Mouse (Mus musculus): ENCODE data around the gene Mff. TPM values are rescaled to one million over a fixed set of nuclear protein-coding genes. Genes with fewer than 3 reads are reported as not detected.

The Mff gene
- polyA plus RNA-seq, 1 experiment from 2014 or later = 217 TPM

DNA sequence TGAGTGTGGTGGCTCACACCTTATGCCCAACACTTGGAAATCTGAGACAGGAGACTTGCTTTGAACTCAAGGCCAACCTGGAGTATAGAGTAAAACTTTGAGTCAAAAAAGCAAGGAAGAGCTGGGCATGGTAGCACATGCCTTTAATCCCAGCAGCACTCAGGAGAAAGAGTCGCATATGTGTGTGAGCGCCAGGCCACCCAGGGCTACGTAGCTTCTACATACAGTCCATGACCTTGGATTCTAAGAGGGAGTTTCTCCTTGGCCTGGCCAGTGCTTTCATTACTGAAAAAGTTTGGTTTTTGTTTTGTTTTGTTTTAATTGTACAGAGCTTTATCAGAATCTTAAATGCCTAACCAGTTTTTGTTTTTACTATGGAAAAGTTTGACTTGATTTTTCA is 19.3 kb downstream of the Mff start:
- no peak overlapping the region for H3K4me2 ChIP-seq
- no peak overlapping the region for H3K4me3 ChIP-seq (replicated peaks)
- no peak overlapping the region for H3K27ac ChIP-seq
- peaks cover 6% of the 10 kb centered on the region; the same call in 1 of the 2 replicates for H3K4me1 ChIP-seq
- no peak for ATAC-seq (replicated peaks; ENCODE audit: low FRiP score)
- no peak overlapping the region for H3K9ac ChIP-seq
- H3K36me3 ChIP-seq = peaks cover 57% of the 10 kb centered on the region
- H3K9me3 ChIP-seq (replicated peaks) = no peaks in the 10 kb centered on the region
- no peaks in the 10 kb centered on the region for H3K27me3 ChIP-seq
- WGBS = 76% methylated on average over 3 of the region's 3 CpGs

DNA sequence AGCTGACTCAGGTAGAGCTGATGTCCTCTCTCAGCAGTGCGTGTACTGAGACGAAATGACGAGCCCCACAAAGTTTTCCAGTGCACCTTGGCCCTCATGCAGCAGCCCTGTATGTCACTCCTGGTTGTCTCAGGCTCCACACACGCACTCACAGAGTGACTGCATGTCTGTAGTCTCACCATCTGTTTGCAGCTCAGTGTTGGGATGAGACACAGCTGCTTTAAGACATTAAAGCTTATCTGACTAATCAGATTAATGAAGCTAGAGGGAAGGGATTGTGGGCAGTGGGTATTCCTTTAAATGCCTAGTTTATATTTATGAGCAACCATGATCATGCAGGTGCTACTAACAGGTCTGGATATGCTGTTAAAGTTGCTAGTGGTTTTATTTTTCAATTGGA is 21.7 kb downstream of the Mff start:
- Histone ChIP-seq H3K27me3 (no peaks in the 10 kb centered on the region), H3K36me3 (peaks cover 49% of the 10 kb centered on the region), H3K4me3 (replicated peaks) (no peak overlapping the region), H3K4me2 (no peak overlapping the region), H3K9ac (no peak overlapping the region), H3K9me3 (replicated peaks) (no peaks in the 10 kb centered on the region), H3K4me1 (peaks cover 6% of the 10 kb centered on the region; the same call in 1 of the 2 replicates), H3K27ac (no peak overlapping the region)
- no peak for ATAC-seq (replicated peaks; ENCODE audit: low FRiP score)
- WGBS = 74% methylated on average over 4 of the region's 4 CpGs

DNA sequence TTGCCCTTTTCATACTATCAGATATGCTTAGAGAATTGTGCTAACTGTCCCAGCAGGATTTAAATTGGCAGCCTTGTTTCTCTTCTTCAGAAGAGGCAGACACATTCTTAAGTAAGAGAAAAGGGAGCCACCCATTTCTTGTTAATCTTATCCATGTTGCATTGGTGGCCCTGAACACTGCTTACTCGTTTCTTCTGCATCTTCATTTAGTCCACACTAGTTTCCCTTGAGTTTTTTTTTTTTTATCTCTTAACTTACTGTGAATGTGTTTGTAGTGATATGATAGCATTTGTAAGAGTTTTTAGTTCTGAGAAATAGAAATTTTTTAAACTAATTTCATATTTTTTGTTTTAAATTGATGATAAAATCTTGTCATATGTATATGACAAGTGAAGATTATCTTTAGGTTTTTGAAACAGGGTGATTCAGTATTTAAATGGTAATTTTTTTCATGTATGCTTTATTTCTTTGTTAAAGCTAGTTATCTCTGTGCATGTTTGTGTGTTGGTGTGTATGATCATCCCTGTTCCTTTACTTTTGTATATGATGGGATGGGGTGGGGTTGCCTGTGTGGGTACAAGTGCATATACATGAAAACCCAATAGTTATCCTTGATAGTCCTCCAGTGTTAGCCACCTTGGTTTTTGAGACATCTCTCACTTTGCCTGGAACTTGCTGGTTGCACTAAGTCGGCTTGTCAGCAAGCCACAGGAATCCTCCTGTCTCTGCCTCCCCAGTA is 23.2 kb downstream of the Mff start:
- Histone ChIP-seq H3K4me2 (no peak overlapping the region), H3K9me3 (replicated peaks) (no peaks in the 10 kb centered on the region), H3K4me3 (replicated peaks) (no peak overlapping the region), H3K27me3 (no peaks in the 10 kb centered on the region), H3K4me1 (peaks cover 6% of the 10 kb centered on the region; the same call in 1 of the 2 replicates), H3K36me3 (peaks cover 45% of the 10 kb centered on the region), H3K9ac (no peak overlapping the region), H3K27ac (no peak overlapping the region)
- 89% methylated on average over 2 of the region's 2 CpGs for WGBS
- ATAC-seq (replicated peaks; ENCODE audit: low FRiP score) = no peak

DNA sequence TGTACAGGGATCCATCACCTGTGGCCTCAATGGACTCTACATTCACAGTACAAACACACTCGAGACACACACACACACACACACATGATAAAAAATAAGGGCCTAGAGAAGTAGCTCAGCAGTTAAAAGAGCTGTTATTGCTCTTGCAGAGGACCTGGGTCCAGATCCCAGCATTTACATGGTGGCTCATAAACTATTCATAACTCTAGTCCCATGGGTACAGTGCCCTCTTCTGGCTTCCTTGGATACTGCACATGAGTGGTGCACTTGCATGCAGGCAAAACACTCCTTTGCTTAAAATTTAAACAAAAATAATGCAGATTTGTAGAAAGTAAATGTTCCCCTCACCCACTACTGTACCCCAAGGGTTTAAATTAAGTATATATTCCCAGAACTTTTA is 34.8 kb downstream of the Mff start:
- Histone ChIP-seq H3K4me1 (no peaks in the 10 kb centered on the region), H3K4me2 (no peak overlapping the region), H3K36me3 (peaks cover 51% of the 10 kb centered on the region), H3K9me3 (replicated peaks) (no peaks in the 10 kb centered on the region), H3K27ac (no peak overlapping the region), H3K4me3 (replicated peaks) (no peak overlapping the region), H3K9ac (no peak overlapping the region), H3K27me3 (no peaks in the 10 kb centered on the region)
- ATAC-seq (replicated peaks; ENCODE audit: low FRiP score) = no peak
- WGBS = 93% methylated on average over 1 of the region's 1 CpGs

DNA sequence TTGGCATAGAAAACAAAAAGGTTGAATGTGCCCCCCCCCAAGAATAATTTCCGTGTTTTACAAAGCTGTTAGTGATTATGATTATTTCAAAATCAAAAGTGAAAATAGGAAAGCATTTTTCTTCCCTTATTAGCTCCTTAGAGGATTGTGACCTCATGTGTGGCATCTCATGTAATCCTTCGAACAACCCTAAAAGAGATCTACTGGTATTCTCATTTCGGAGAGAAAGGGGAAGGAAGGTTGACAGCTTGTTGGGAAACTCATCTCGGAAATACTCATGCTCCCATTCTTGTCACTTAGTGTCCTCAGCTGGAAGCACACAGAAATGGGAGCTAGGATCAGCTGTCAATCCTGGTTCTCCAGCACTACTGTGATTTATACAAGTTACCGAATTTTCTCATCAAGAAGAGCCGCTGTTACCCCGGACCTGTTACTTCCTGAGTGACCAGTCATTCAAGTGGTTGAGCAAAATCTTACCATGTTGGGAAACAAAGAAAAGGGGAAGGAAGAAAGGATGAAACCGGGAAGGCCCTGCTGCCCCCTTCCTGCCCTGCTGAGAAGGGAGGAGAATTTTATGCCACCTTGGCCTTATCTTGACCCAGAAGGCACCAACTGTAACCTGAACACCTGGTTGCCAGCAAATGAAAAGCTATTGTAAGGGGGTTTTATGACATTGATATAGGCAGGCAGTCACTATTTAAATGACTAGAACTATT is 36.9 kb downstream of the Mff start:
- Histone ChIP-seq H3K27me3 (no peaks in the 10 kb centered on the region), H3K9me3 (replicated peaks) (no peaks in the 10 kb centered on the region), H3K4me1 (no peaks in the 10 kb centered on the region), H3K4me3 (replicated peaks) (no peak overlapping the region), H3K9ac (no peak overlapping the region), H3K27ac (no peak overlapping the region), H3K4me2 (no peak overlapping the region), H3K36me3 (peaks cover 33% of the 10 kb centered on the region)
- no peak for ATAC-seq (replicated peaks; ENCODE audit: low FRiP score)
- WGBS = 88% methylated on average over 8 of the region's 8 CpGs

DNA sequence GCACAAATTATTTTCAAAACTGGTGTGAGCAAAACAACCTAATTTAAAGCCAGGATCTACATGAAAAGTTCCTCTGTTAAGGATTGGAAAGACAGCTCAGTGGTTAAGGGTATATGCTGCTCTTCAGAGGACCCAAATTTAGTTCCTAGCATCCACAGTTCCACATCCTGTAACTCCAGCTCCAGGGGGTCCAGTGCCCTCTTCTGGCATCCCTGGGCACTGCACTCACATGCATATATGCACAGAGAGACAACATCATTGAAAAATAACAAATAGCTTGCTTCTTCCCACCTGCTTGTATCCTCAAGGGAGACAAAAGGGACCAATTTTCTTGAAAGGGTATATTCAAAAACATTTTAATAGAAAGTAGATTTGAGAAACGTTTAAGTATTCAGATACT is 37.6 kb downstream of the Mff start:
- WGBS = 81% methylated on average over 1 of the region's 1 CpGs
- no peak for ATAC-seq (replicated peaks; ENCODE audit: low FRiP score)
- no peak overlapping the region for H3K4me3 ChIP-seq (replicated peaks)

DNA sequence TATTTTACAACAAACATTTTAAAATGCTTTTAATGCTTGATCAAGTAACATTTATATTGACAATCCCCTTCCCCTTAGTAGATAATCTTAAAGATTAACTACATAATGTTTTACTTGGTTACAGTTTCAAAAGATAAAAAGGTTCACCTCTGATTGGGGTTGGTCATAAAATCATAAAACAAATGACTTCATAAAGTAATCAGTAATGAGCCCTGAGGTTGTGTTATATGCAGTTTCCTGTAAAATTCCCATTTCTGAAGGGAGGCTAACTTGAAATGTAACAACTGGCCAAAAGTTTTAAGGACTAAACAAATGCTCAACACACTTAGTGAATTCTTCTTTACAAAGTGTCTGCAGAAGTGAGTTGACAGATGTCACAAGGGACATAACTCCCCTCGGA is 41.5 kb downstream of the Mff start:
- H3K36me3 ChIP-seq = peaks cover 13% of the 10 kb centered on the region
- H3K4me2 ChIP-seq = no peak overlapping the region
- H3K9me3 ChIP-seq (replicated peaks) = no peaks in the 10 kb centered on the region
- peak overlapping the region; percentile 71 for H3K27ac ChIP-seq
- no peaks in the 10 kb centered on the region for H3K27me3 ChIP-seq
- H3K4me3 ChIP-seq (replicated peaks) = no peak overlapping the region
- H3K4me1 ChIP-seq = no peaks in the 10 kb centered on the region
- ATAC-seq (replicated peaks; ENCODE audit: low FRiP score) = no peak
- 43% methylated on average over 1 of the region's 1 CpGs for WGBS
- H3K9ac ChIP-seq = no peak overlapping the region

More for the DNA sequence above, 37.6 kb downstream of the Mff start:
- no peaks in the 10 kb centered on the region for H3K4me1 ChIP-seq
- no peak overlapping the region for H3K27ac ChIP-seq
- H3K9me3 ChIP-seq (replicated peaks) = no peaks in the 10 kb centered on the region
- H3K4me2 ChIP-seq = no peak overlapping the region
- H3K27me3 ChIP-seq = no peaks in the 10 kb centered on the region
- no peak overlapping the region for H3K9ac ChIP-seq
- peaks cover 29% of the 10 kb centered on the region for H3K36me3 ChIP-seq

DNA sequence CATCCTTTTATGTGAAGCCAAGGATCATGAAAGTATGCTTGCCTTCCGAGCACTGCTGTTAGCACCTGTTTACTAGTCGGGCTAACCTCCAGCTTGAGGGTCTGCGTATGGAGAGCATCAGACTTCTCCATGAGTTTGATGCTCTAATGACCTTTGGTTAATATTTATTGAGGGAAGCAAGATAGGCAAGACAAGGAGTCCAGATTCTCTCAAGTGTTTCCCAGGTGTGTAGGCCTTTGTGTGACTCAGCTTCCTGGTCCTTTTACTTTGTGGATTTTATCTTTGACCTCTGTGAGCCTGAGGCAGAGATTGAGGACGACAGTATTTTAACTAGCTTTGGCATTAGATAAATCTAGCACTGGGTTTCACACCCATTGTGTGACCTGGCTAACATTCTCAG is 42.0 kb downstream of the Mff start:
- no peak overlapping the region for H3K4me3 ChIP-seq (replicated peaks)
- no peak overlapping the region for H3K9ac ChIP-seq
- H3K9me3 ChIP-seq (replicated peaks) = no peaks in the 10 kb centered on the region
- H3K4me1 ChIP-seq = no peaks in the 10 kb centered on the region
- WGBS = 48% methylated on average over 4 of the region's 4 CpGs
- no peaks in the 10 kb centered on the region for H3K27me3 ChIP-seq
- no peak overlapping the region for H3K4me2 ChIP-seq
- H3K27ac ChIP-seq = peak overlapping the region; percentile 71
- no peak for ATAC-seq (replicated peaks; ENCODE audit: low FRiP score)
- peaks cover 11% of the 10 kb centered on the region for H3K36me3 ChIP-seq

DNA sequence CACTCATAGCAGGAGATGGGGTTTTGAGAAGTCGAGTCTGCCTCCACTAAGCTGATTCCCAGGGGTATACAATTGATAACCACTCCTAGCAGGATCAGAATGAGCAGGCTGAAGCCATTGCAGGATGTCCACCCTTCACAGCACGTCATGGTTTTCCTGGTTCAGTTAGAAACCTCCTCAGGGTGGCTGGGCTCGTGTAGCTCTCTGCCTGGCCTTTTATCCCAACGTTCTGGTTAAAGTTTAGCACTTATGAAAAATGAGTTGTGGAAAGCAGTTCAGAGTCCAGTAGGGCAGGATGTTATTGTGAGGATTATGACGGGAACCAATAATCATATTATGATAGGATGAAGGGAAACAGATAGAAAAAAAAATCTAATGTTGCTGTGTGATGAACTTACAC is 43.6 kb downstream of the Mff start, which contains the start of gene Tm4sf20:
Gene Tm4sf20, minus strand, starts transcription at position 193 of the 400 bp plus-strand sequence.
- WGBS = 64% methylated on average over 5 of the region's 5 CpGs
- Histone ChIP-seq H3K36me3 (no peaks in the 10 kb centered on the region), H3K4me3 (replicated peaks) (no peak within 1 kb of the TSS), H3K27ac (no peak within 1 kb of the TSS), H3K27me3 (no peaks in the 10 kb centered on the region), H3K4me1 (no peaks in the 10 kb centered on the region), H3K9ac (no peak within 1 kb of the TSS), H3K9me3 (replicated peaks) (no peaks in the 10 kb centered on the region), H3K4me2 (no peak within 1 kb of the TSS)
- no peak for ATAC-seq (replicated peaks; ENCODE audit: low FRiP score)

DNA sequence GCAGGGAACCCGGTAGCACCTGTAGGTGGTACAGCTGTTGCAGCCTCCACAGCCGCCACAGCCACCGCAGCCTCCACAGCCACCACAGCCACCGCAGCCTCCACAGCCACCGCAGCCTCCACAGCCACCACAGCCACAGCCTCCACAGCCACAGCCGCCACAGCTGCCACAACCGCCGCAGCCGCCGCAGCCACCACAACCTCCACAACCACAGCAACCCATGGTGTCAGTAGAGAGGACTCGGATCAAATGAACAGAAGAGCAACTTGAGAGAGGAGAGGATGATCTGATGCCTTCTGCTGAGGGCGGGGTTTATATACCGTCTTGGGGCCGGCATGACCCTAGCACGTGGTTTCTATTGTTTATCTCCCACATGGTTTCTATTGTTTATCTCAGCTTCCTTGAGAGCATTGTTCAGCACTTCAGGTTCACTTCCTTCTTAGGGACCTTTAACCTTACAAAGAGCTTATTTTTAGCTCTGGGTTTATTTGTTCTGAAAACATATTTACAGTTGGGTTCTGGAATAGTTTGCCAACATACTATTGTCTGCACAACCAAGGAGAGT is 46.4 kb downstream of the Mff start, which contains the start of gene Gm47791:
Gene Gm47791, minus strand, starts transcription at position 222 of the 565 bp plus-strand sequence.
- WGBS = 92% methylated on average over 15 of the region's 15 CpGs
- Histone ChIP-seq H3K4me3 (replicated peaks) (no peak within 1 kb of the TSS), H3K36me3 (no peaks in the 10 kb centered on the region), H3K27ac (no peak within 1 kb of the TSS), H3K4me1 (no peaks in the 10 kb centered on the region), H3K9me3 (replicated peaks) (no peaks in the 10 kb centered on the region), H3K4me2 (no peak within 1 kb of the TSS), H3K27me3 (no peaks in the 10 kb centered on the region), H3K9ac (no peak within 1 kb of the TSS)
- no peak for ATAC-seq (replicated peaks; ENCODE audit: low FRiP score)

DNA sequence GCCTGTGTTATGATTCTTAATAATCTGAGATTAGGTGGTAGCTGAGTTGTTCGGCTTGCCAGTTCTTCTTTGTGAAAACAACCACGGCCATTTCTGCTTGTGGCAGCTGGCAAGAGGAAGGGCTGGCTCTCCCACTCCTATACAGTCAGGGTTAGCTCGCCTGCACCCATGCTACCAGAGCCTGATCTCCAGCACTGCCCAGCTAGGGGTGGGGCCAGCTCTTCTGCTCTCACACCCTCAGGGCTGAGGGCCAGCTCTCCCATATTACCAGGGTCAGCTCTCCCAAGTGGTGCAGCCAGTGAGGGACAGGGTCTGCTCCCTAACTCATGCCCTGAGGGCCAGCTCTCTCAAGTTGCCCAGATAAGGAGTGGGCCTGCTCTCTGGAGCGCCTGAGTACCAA is 47.7 kb downstream of the Mff start:
- Histone ChIP-seq H3K4me2 (no peak overlapping the region), H3K4me1 (no peaks in the 10 kb centered on the region), H3K27ac (no peak overlapping the region), H3K4me3 (replicated peaks) (no peak overlapping the region), H3K9me3 (replicated peaks) (no peaks in the 10 kb centered on the region), H3K27me3 (no peaks in the 10 kb centered on the region), H3K9ac (no peak overlapping the region), H3K36me3 (no peaks in the 10 kb centered on the region)
- WGBS = 75% methylated on average over 4 of the region's 4 CpGs
- 0 out of 2 replicates have a peak, but pooled peaks have one; percentile 15 for ATAC-seq (replicated peaks; ENCODE audit: low FRiP score)

DNA sequence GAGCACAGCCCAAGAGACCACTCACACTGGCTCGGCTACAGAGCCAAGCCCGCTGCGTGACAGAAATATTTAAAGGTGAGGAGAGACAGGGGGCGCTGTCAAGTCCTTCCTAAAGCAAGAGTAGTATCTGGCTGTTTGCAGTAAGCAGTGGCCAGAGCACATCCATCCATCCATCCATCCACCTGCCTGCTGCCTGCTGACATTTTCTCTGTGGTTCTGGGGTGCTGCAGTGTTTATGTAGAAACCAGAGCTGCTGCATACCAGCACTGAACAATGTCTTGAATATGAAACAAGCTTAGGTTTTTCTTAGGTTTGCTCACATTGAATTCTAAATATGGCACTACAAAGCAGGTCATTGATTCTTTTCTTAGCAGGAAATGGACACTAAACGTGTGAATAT is 48.5 kb downstream of the Mff start:
- Histone ChIP-seq H3K4me1 (no peaks in the 10 kb centered on the region), H3K9me3 (replicated peaks) (no peaks in the 10 kb centered on the region), H3K27me3 (no peaks in the 10 kb centered on the region), H3K36me3 (no peaks in the 10 kb centered on the region), H3K9ac (no peak overlapping the region), H3K4me3 (replicated peaks) (no peak overlapping the region), H3K27ac (no peak overlapping the region), H3K4me2 (no peak overlapping the region)
- WGBS = 73% methylated on average over 5 of the region's 5 CpGs
- no peak for ATAC-seq (replicated peaks; ENCODE audit: low FRiP score)
